Mouse (Mus musculus): Measurements from ENCODE around the gene Vtn.

DNA sequence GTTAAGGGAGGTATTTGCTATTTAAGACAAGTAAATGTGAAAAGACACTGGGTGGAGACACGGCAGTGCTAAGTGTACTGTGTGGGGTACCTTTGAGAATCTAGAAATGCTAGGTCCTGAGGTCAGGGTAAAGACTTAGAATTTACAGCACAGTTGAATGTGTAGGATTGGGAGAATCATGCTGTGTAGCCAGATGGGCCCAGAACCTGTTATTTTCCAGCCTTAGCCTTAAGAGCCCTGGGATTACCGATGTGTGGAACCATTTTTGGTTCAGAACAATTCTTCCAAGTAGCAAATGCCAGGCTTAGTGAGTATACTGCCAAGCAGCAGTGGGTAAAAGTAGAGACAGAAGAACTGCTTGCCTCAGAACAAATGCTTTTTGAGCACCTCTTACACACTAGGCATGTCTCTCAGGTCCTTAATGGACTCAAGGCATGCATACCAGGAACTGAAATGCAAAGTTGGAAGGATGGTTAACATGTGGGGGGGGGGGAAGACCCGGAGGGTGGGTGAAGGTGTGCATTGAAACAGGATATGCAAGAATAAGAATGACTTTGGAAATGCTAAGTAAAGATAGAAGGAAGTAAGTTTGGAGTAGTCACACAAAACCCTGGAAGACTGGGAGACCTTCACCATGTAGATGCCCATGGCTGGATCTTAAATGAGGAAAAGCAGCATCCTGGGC, 14.4 kb downstream of the Vtn start:
- TF ChIP-seq CTCF (IDR thresholded peaks at IDR 0.05) = no peak
- TF ChIP-seq EP300 (IDR thresholded peaks at IDR 0.05) = no peak
